Mouse (Mus musculus) heart, embryonic 14.5 days (tissue): ENCODE results near the gene Cela3b. TPM values are rescaled to one million over a fixed set of nuclear protein-coding genes. Genes with fewer than 3 reads are reported as not detected.

ENCODE experiments used
- ATAC-seq: fragments of 200-750 bp; cut with Nextera tagmentation; 2 replicates; pipeline ENCODE4 v1.8.0; 2017; ENCODE audit warnings: low read depth, moderate TSS enrichment; ENCODE audit not compliant: insufficient number of reproducible peaks, insufficient read depth, low FRiP score
- H3K27ac ChIP-seq, 2 experiments: fragments of 200-500 bp in 1 of 2; fragments of 300-500 bp in 1 of 2; sonication (generic) in 1 of 2; replicated peaks in 1 of 2; 2 replicates each; pipeline ENCODE4 v1.5.1; 2012 to 2014; ENCODE audit warnings: low read depth in 2 of 2, low read length in 2 of 2, control low read depth in 1 of 2, mild to moderate bottlenecking in 1 of 2, mixed read lengths in 1 of 2; ENCODE audit not compliant: control insufficient read depth in 1 of 2, insufficient read depth in 1 of 2
- H3K27me3 ChIP-seq: fragments of 300-500 bp; sonication (generic); 2 replicates; pipeline ENCODE4 v1.6.1; 2014; ENCODE audit warnings: mild to moderate bottlenecking, low read length, control low read depth; ENCODE audit not compliant: control insufficient read depth, insufficient read depth
- H3K36me3 ChIP-seq: fragments of 300-500 bp; sonication (generic); 2 replicates; pipeline ENCODE4 v1.6.1; 2014; ENCODE audit warnings: mild to moderate bottlenecking, control low read depth, low read length, mixed read lengths; ENCODE audit not compliant: control insufficient read depth, insufficient read depth
- H3K4me1 ChIP-seq, 2 experiments: fragments of 200-500 bp in 1 of 2; fragments of 300-500 bp in 1 of 2; sonication (generic) in 1 of 2; 2 replicates each; pipeline ENCODE4 v1.6.1; 2012 to 2014; ENCODE audit warnings: low read length in 2 of 2, control low read depth in 1 of 2, mixed read lengths in 1 of 2; ENCODE audit not compliant: control insufficient read depth in 2 of 2, insufficient read depth in 2 of 2
- H3K4me2 ChIP-seq: fragments of 300-500 bp; sonication (generic); 2 replicates; pipeline ENCODE4 v1.6.1; 2014; ENCODE audit warnings: mild to moderate bottlenecking, low read length
- H3K4me3 ChIP-seq, 2 experiments: fragments of 200-500 bp in 1 of 2; fragments of 300-500 bp in 1 of 2; sonication (generic) in 1 of 2; 2 replicates each; pipeline ENCODE4 v1.5.1; 2012 to 2014; ENCODE audit warnings: low read length in 2 of 2, mild to moderate bottlenecking in 2 of 2, control low read depth in 1 of 2, low read depth in 1 of 2, moderate library complexity in 1 of 2; ENCODE audit not compliant: control insufficient read depth in 1 of 2, insufficient read depth in 1 of 2
- H3K9ac ChIP-seq: fragments of 300-500 bp; sonication (generic); 2 replicates; pipeline ENCODE4 v1.6.1; 2014; ENCODE audit warnings: mild to moderate bottlenecking, low read length
- H3K9me3 ChIP-seq: fragments of 300-500 bp; sonication (generic); 2 replicates; pipeline ENCODE4 v1.6.1; 2016; ENCODE audit warnings: low read length, control low read depth; ENCODE audit not compliant: control insufficient read depth
- WGBS: fragments of 180-500 bp; shearing (Covaris S2); extraction: QIAGEN DNeasy Blood & Tissue Kit; methylation state at CpG from one replicate; pipeline ENCODE4 v1.1.7; 2014; 5-methylcytosine and 5-hydroxymethylcytosine counted together
- polyA plus RNA-seq: library from polyadenylated mRNA; unstranded; fragments of >200 nt; fragmentation: Nextera tagmentation; extraction: Ambion mirVana; gene quantifications from 2 replicates; pipeline ENCODE4 v1.2.1, GENCODE M21; 2014

Gene Cela3b
- polyA plus RNA-seq, 1 experiment from 2014 or later = not detected

DNA sequence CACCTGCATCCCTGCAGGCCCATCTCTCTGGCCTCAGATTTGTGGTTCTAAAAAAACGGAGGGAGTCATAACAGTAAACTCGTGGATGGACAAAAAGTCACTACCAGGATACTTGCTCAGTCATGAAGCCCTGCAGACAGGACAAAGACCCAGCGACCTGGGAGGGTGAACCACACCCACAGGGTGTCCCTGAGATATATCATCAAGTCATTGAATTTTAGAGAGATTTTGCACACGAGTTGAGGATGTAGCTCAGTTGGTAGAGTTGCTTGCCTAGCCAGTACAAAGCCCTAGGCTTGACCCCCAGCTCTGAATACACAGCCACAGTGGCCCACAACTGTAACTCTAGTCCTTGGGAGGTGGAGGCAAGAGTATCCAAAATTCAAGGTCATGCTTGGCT lies 30.9 kb upstream of the Cela3b start:
- no peak overlapping the region for H3K4me2 ChIP-seq
- no peak overlapping the region for H3K4me3 ChIP-seq
- peaks cover 20 to 23% of the 10 kb centered on the region in 2 experiments for H3K4me1 ChIP-seq
- 71% methylated on average over 4 of the region's 4 CpGs for WGBS
- no peaks in the 10 kb centered on the region for H3K36me3 ChIP-seq
- H3K27me3 ChIP-seq = no peaks in the 10 kb centered on the region
- 0 out of 2 replicates have a peak, but pooled peaks cover 2% of the 10 kb centered on the region for H3K9me3 ChIP-seq
- ATAC-seq = no peak
- no peak overlapping the region for H3K9ac ChIP-seq
- peak overlapping the region; percentile 40 to 59 for H3K27ac ChIP-seq

DNA sequence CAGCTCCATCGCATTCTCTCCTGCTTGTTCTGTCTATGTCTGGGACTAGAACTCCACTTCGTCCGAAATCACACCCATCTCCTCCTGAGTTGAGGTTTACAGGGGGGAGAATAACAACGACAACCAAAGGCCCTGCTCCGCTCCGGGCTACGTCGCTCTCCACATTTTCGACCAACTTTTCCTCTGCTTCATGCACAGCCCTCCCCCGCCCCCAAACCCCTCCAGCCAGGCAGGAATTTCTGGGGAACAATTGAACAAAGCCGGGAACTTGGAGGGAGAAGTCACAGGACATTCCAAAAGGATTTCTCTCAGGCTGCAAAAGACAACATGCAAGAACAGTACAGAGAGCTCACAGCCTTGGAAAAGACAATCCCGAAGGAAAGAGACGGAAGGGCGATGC lies 30.3 kb upstream of the Cela3b start:
- no peaks in the 10 kb centered on the region for H3K27me3 ChIP-seq
- 0 out of 2 replicates have a peak, but pooled peaks cover 2% of the 10 kb centered on the region for H3K9me3 ChIP-seq
- peak overlapping the region; percentile 33 to 59; a peak in 3 of 4 replicates for H3K27ac ChIP-seq
- H3K9ac ChIP-seq = no peak overlapping the region
- H3K4me3 ChIP-seq = no peak overlapping the region
- ATAC-seq = no peak
- no peak overlapping the region for H3K4me2 ChIP-seq
- H3K4me1 ChIP-seq = peaks cover 20 to 23% of the 10 kb centered on the region in 2 experiments
- H3K36me3 ChIP-seq = no peaks in the 10 kb centered on the region
- 70% methylated on average over 14 of the region's 14 CpGs for WGBS

DNA sequence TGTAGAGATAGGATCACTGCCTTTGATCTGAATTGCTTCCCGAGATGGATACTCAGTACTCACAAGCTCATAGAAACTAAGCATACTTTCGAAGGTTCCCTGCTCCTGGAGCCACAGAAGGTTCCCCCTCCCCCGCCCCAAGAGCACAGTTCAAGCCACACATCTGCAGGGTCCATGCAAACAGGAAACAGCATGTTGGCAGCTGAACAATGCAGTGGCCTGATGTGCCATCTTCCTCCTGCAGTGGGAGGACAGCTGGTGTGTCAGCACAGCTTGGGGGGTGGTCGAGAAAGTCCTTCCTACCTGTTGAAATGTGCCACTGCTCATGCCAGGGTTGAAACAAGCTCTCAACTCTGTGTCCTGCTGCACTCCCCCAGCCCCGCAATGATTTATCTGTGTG lies 28.5 kb upstream of the Cela3b start:
- H3K9me3 ChIP-seq = 0 out of 2 replicates have a peak, but pooled peaks cover 2% of the 10 kb centered on the region
- WGBS = 53% methylated on average over 5 of the region's 5 CpGs
- no peak overlapping the region for H3K4me3 ChIP-seq
- H3K4me2 ChIP-seq = no peak overlapping the region
- ATAC-seq = no peak
- H3K36me3 ChIP-seq = no peaks in the 10 kb centered on the region
- no peak overlapping the region for H3K9ac ChIP-seq
- H3K27ac ChIP-seq = no peak overlapping the region
- no peaks in the 10 kb centered on the region for H3K27me3 ChIP-seq
- peaks cover 6 to 15% of the 10 kb centered on the region in 2 experiments; a peak in 3 of 4 replicates for H3K4me1 ChIP-seq

DNA sequence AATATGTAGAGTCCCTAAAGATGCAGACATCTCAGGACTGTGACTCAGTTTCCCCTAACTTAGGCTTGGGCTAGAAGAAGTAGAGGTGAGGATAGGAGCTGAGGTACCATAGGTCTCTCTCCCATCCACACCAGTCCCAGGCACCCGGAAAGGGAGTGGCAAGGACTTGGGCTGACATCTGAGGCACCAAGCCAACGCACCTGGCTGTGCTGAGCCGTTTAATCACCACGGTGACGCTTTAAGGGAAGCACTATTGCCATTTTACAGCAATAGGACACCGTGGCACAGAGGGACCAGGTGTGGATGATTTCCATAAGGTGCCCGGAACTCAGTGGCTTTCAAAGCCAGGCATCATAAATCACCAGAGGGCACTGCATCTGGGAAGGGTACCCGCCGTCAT lies 28.0 kb upstream of the Cela3b start:
- ATAC-seq = no peak
- Histone ChIP-seq H3K27ac (no peak overlapping the region), H3K4me1 (peaks cover 8 to 15% of the 10 kb centered on the region in 2 experiments; a peak in 3 of 4 replicates)

DNA sequence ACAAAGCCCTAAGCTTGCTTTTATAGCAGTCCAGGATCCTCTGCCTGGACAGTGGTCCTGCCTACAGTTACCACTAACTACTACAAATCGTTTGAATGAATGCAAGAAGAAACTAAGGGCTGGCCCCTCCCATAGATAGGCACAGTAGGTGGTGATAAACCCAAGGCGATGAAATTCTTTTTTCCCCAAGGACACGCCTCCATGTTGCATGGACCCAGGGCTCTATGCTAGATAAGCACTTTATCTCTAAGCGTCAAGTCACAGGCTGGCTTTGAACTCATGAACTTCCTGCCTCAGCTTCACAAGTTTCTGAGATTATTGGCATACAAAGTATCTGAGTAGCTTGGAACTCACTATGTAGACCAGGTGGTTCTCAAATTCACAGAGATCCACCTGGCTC lies 27.0 kb upstream of the Cela3b start:
- no peak for ATAC-seq
- H3K9ac ChIP-seq = no peak overlapping the region
- H3K27ac ChIP-seq = no peak overlapping the region
- no peak overlapping the region for H3K4me3 ChIP-seq
- H3K36me3 ChIP-seq = no peaks in the 10 kb centered on the region
- H3K9me3 ChIP-seq = 0 out of 2 replicates have a peak, but pooled peaks cover 2% of the 10 kb centered on the region
- no peaks in the 10 kb centered on the region for H3K27me3 ChIP-seq
- H3K4me1 ChIP-seq = peaks cover 9 to 15% of the 10 kb centered on the region in 2 experiments; a peak in 3 of 4 replicates
- H3K4me2 ChIP-seq = no peak overlapping the region
- WGBS = 19% methylated on average over 4 of the region's 4 CpGs

More for the DNA sequence above, 28.0 kb upstream of the Cela3b start:
- no peaks in the 10 kb centered on the region for H3K27me3 ChIP-seq
- H3K4me2 ChIP-seq = no peak overlapping the region
- 0 out of 2 replicates have a peak, but pooled peaks cover 2% of the 10 kb centered on the region for H3K9me3 ChIP-seq
- H3K9ac ChIP-seq = no peak overlapping the region
- 87% methylated on average over 9 of the region's 9 CpGs for WGBS
- H3K36me3 ChIP-seq = no peaks in the 10 kb centered on the region
- no peak overlapping the region for H3K4me3 ChIP-seq

DNA sequence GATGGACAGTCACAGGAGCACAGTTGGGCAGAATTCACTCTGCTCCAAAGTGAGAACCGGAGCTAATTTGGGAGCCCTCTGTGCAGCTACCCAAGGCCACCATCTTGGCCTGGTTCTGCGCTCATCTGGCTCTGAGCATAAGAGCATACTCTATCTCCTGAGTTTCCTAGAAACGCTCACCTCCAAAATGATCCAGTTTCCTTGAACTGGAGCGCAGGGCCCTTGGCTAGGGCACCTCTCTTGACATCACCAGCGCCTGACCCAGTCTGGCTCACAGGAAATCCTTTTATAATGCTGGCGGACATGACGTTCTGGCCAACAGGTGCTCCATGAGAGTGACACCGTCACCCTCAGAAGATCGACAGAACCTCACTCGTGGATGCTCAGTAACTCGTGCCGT lies 26.2 kb upstream of the Cela3b start:
- 80% methylated on average over 12 of the region's 12 CpGs for WGBS
- H3K4me1 ChIP-seq = peaks cover 7 to 11% of the 10 kb centered on the region in 2 experiments; a peak in 3 of 4 replicates

DNA sequence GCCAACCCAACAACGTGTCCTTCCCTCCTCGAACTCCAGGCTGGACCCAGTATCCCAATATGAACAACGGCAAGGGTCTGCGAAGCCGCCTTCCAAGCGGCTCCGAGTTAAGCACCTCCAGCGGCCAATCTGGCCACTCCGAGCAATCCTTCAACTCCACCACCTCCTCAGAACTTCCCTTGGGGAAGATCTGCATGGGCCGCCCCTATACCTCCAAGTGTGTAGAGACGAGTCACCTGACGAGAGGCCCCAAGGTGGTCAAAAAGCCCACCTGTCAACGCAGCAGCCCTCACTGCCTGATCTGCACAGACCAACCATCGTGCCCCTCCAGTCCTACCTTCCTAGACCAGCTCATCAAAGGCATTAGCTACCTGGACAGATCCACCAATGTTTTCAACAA lies 24.2 kb upstream of the Cela3b start:
- 85% methylated on average over 14 of the region's 14 CpGs for WGBS
- Histone ChIP-seq H3K4me2 (no peak overlapping the region), H3K27ac (no peak overlapping the region), H3K4me1 (peaks cover 8 to 14% of the 10 kb centered on the region in 2 experiments; a peak in 2 of 4 replicates), H3K36me3 (no peaks in the 10 kb centered on the region), H3K9ac (no peak overlapping the region), H3K27me3 (no peaks in the 10 kb centered on the region), H3K4me3 (no peak overlapping the region), H3K9me3 (0 out of 2 replicates have a peak, but pooled peaks cover 2% of the 10 kb centered on the region)
- ATAC-seq = no peak

More for the DNA sequence above, 26.2 kb upstream of the Cela3b start:
- Histone ChIP-seq H3K27me3 (no peaks in the 10 kb centered on the region), H3K4me3 (no peak overlapping the region), H3K4me2 (no peak overlapping the region), H3K9me3 (0 out of 2 replicates have a peak, but pooled peaks cover 2% of the 10 kb centered on the region), H3K27ac (no peak overlapping the region), H3K36me3 (no peaks in the 10 kb centered on the region), H3K9ac (no peak overlapping the region)
- no peak for ATAC-seq
